Mouse (Mus musculus) hematopoietic stem cell, adult 5-6 weeks (primary cell): ENCODE measurements around the gene Dennd5b. TPM values are rescaled to one million over a fixed set of nuclear protein-coding genes. Genes with fewer than 3 reads are reported as not detected.
A peak's percentile ranks its signal among the peaks of the same experiment; 100 is the strongest.

Experiments used
- ATAC-seq, 2 experiments: fragments of 125-278 bp in 1 of 2; replicated peaks in 1 of 2; 2 replicates each; pipeline ENCODE4 v1.8.0; 2016 to 2017; ENCODE audit warnings: inconsistent platforms in 2 of 2, mild to moderate bottlenecking in 2 of 2, moderate number of reproducible peaks in 2 of 2, low read depth in 1 of 2, moderate TSS enrichment in 1 of 2; ENCODE audit not compliant: low FRiP score in 2 of 2, poor library complexity in 2 of 2, severe bottlenecking in 2 of 2, insufficient read depth in 1 of 2, low TSS enrichment in 1 of 2
- total RNA-seq: library from RNA; stranded (forward); fragments of 172-1452, 232-1000 nt; gene quantifications from 2 replicates; pipeline ENCODE4 v1.2.3, GENCODE M21; 2017

The Dennd5b gene
- total RNA-seq, 1 experiment from 2014 or later, result 6.6 TPM

GRCm38 (mm10) chr6:148986003-148986402, 115.5 kb downstream of the Dennd5b start:
- peak; percentile 44 to 66; a peak in 3 of 4 replicates for ATAC-seq

- ATAC-seq, result peak; percentile 59 to 75; a peak in 2 of 4 replicates
Observed at GRCm38 (mm10) chr6:148980495-148980894, 121.0 kb downstream of the Dennd5b start.

GRCm38 (mm10) chr6:148975096-148975495, 126.4 kb downstream of the Dennd5b start:
- ATAC-seq, result no peak

- ATAC-seq, result no peak
Observed at GRCm38 (mm10) chr6:148972891-148973290, 128.6 kb downstream of the Dennd5b start.

- no peak for ATAC-seq
Observed at GRCm38 (mm10) chr6:148972059-148972848, 129.2 kb downstream of the Dennd5b start.

- ATAC-seq, result no peak; a peak in 1 of 4 replicates
Observed at GRCm38 (mm10) chr6:148971385-148971940, 130.0 kb downstream of the Dennd5b start.

- ATAC-seq, result no peak
Observed at GRCm38 (mm10) chr6:148961285-148961684, 140.2 kb downstream of the Dennd5b start.

- ATAC-seq, result no peak
Observed at GRCm38 (mm10) chr6:148959540-148960238, 141.8 kb downstream of the Dennd5b start.

GRCm38 (mm10) chr6:148958712-148959111, 142.8 kb downstream of the Dennd5b start:
- ATAC-seq, result no peak

- ATAC-seq, result no peak
Observed at GRCm38 (mm10) chr6:148957046-148957445, 144.4 kb downstream of the Dennd5b start.

- ATAC-seq, result no peak
Observed at GRCm38 (mm10) chr6:148955641-148956420, 145.6 kb downstream of the Dennd5b start.

GRCm38 (mm10) chr6:148946881-148947405, 154.5 kb downstream of the Dennd5b start:
- peak; percentile 5 to 9; a peak in 1 of 4 replicates for ATAC-seq

GRCm38 (mm10) chr6:148946409-148946742, 155.1 kb downstream of the Dennd5b start, which contains the start of gene Sinhcaf:
Gene Sinhcaf, minus strand, starts transcription at chr6:148946467.
- peak; percentile 69 to 74 for ATAC-seq

GRCm38 (mm10) chr6:148945509-148946408, 155.7 kb downstream of the Dennd5b start:
- peak; percentile 8 to 27; a peak in 2 of 4 replicates for ATAC-seq

GRCm38 (mm10) chr6:148944767-148945508, 156.5 kb downstream of the Dennd5b start:
- peak; percentile 22 to 46; a peak in 2 of 4 replicates for ATAC-seq

- no peak for ATAC-seq
Observed at GRCm38 (mm10) chr6:148944344-148944766, 157.1 kb downstream of the Dennd5b start.
